Mouse (Mus musculus) lung, postnatal 0 days (tissue): Measurements from ENCODE around the gene Lrmda. TPM values are rescaled to one million over a fixed set of nuclear protein-coding genes. Genes with fewer than 3 reads are reported as not detected.

Experiments
- ATAC-seq: fragments of 200-750 bp; cut with Nextera tagmentation; 2 replicates; pipeline ENCODE4 v1.8.0; 2017; ENCODE audit warnings: moderate library complexity
- DNase-seq: peaks from one replicate; pipeline ENCODE4 v3.0.0-alpha.2; 2016; ENCODE audit warnings: low spot score
- H3K27ac ChIP-seq: fragments of 300-500 bp; sonication (generic); 2 replicates; pipeline ENCODE4 v1.5.1; 2014; ENCODE audit warnings: antibody characterized with exemption, mild to moderate bottlenecking, low read length, mixed read lengths
- H3K27me3 ChIP-seq: fragments of 300-500 bp; sonication (generic); replicated peaks from 2 replicates; pipeline ENCODE4 v1.6.1; 2014; ENCODE audit warnings: low read length, mixed read lengths; ENCODE audit not compliant: insufficient read depth
- H3K36me3 ChIP-seq: fragments of 300-500 bp; sonication (generic); 2 replicates; pipeline ENCODE4 v1.6.1; 2014; ENCODE audit warnings: low read length, mixed read lengths; ENCODE audit not compliant: insufficient read depth
- H3K4me1 ChIP-seq: fragments of 300-500 bp; sonication (generic); 2 replicates; pipeline ENCODE4 v1.6.1; 2014; ENCODE audit warnings: antibody characterized with exemption, low read depth, low read length, mixed read lengths; ENCODE audit not compliant: insufficient read depth
- H3K4me2 ChIP-seq: fragments of 300-500 bp; sonication (generic); replicated peaks from 2 replicates; pipeline ENCODE4 v1.6.1; 2014; ENCODE audit warnings: low read depth, mild to moderate bottlenecking, low read length, moderate library complexity, mixed read lengths
- H3K4me3 ChIP-seq: fragments of 300-500 bp; sonication (generic); 2 replicates; pipeline ENCODE4 v1.5.1; 2014; ENCODE audit warnings: low read depth, low read length
- H3K9ac ChIP-seq: fragments of 300-500 bp; sonication (generic); replicated peaks from 2 replicates; pipeline ENCODE4 v1.6.1; 2014; ENCODE audit warnings: low read depth, mild to moderate bottlenecking
- H3K9me3 ChIP-seq: fragments of 300-500 bp; sonication (generic); 2 replicates; pipeline ENCODE4 v1.6.1; 2016; ENCODE audit warnings: low read length, mixed read lengths
- CTCF ChIP-seq: IDR thresholded peaks from 2 replicates; pipeline ENCODE4 v1.5.1; 2016; ENCODE audit warnings: antibody characterized with exemption, mild to moderate bottlenecking
- EP300 ChIP-seq: IDR thresholded peaks from 2 replicates; pipeline ENCODE4 v1.6.1; 2016; ENCODE audit warnings: antibody characterized with exemption, mild to moderate bottlenecking, control low read depth
- WGBS: fragments of 180-500 bp; shearing (Covaris S2); extraction: QIAGEN DNeasy Blood & Tissue Kit; methylation state at CpG from one replicate; pipeline ENCODE4 v1.1.7; 2014; 5-methylcytosine and 5-hydroxymethylcytosine counted together
- polyA plus RNA-seq: library from polyadenylated mRNA; unstranded; fragments of >200 nt; fragmentation: Nextera tagmentation; extraction: Ambion mirVana; gene quantifications from 2 replicates; pipeline ENCODE4 v1.2.1, GENCODE M21; 2015

The Lrmda gene
- polyA plus RNA-seq, 1 experiment from 2014 or later, result 0.86 TPM

DNA sequence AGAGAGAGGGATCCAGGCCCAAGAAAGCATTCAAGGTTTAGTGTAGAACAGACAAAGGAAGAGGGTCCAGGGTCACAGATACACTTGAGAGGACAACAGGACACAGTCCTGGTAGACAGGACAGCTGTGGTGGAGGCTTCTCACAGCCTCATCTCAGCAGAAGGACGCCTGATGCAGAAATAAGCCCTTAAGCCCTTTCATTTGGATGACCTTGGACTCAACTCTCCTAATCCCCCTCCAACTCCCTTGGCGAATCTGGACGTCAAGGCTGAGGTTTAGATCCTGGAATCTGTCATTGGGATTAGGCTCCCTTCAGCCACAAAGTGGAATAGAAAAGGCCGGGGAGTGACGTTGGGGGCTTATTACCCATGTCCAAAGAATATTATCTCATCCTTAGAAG lies 589.1 kb downstream of the Lrmda start:
- ATAC-seq, result no peak
- H3K4me2 ChIP-seq, result no peak overlapping the region
- no peak overlapping the region for H3K27ac ChIP-seq
- no peaks in the 10 kb centered on the region for H3K9me3 ChIP-seq
- DNase-seq, result no peak
- TF ChIP-seq EP300 (no peak), CTCF (no peak)
- H3K36me3 ChIP-seq, result no peaks in the 10 kb centered on the region
- 79% methylated on average over 5 of the region's 5 CpGs for WGBS
- H3K27me3 ChIP-seq, result no peaks in the 10 kb centered on the region
- no peak overlapping the region for H3K4me3 ChIP-seq
- no peaks in the 10 kb centered on the region for H3K4me1 ChIP-seq
- H3K9ac ChIP-seq, result no peak overlapping the region

DNA sequence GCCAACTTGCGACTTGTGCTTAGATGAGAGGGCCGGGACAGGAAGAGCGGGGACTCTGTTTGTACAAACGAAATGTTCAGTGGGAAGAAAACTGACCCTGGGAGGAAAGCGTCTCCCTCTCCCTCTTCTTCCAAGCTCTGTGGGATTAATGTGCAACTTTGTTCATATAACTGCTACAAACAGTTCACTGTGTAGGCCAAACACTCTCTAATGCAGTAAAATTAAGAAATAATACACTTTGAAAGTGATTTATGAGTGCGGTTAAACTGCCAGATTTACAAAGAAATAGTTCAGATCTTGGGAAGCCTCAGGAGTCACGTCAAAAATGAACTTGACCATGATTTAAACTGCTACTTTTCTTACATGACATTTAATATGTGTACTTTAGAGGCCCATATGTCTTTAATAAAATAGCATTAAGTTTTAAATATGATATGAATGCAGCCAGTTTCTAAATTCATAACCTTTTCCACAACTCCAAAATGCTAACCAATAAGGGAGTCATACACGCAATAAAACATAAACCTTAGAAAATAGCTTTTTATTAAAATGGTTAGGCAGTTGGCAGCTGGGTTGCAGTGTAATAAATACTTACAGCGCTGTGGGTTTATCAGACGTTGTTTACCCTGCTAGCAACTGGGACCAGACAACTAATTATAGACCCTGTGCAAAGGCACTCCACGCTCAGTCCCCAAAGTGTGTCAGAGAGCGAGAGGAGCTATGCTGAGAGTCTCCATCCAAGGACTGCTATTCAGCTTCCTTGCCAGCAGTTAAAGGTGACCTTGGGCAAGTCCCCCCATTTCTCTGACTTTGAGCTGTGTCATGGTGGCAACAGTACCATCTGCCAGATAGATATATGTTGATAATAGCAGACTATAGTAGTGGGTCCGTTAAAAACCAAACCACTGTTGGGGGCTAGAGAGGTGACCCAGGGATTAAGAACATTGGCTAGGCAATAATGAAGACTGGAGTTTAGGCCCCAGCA lies 590.0 kb downstream of the Lrmda start:
- 54% methylated on average over 13 of the region's 13 CpGs for WGBS
- no peak for ATAC-seq

DNA sequence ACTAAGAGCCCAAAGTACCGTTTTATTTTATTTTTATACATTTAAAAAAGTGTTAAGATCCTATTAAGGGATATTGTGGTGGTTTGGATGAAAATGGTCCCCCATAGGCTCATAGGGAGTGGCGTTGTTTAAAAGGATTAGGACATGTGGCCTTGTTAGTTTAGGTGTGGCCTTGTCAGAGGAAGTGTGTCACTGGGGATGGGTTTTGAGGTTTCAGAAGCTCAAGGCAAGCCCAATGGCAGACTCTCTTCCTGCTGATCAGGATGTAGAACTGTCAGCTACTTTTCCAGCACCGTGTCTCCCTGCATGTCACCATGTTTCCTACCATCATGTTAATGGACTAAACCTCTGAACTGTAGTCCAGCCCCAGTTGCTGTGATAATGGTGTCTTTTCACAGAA lies 591.5 kb downstream of the Lrmda start:
- no peaks in the 10 kb centered on the region for H3K4me1 ChIP-seq
- H3K27me3 ChIP-seq, result no peaks in the 10 kb centered on the region
- H3K4me3 ChIP-seq, result no peak overlapping the region
- DNase-seq (no peak), ATAC-seq (no peak)
- H3K36me3 ChIP-seq, result no peaks in the 10 kb centered on the region
- H3K9me3 ChIP-seq, result no peaks in the 10 kb centered on the region
- H3K9ac ChIP-seq, result no peak overlapping the region
- TF ChIP-seq EP300, result no peak
- H3K27ac ChIP-seq, result no peak overlapping the region
- WGBS, result 66% methylated on average over 3 of the region's 3 CpGs
- H3K4me2 ChIP-seq, result no peak overlapping the region

More for the DNA sequence above, 590.0 kb downstream of the Lrmda start:
- TF ChIP-seq CTCF, result no peak
- no peak for TF ChIP-seq EP300
- no peak for DNase-seq
- no peak overlapping the region for H3K4me2 ChIP-seq
- no peak overlapping the region for H3K27ac ChIP-seq
- no peaks in the 10 kb centered on the region for H3K4me1 ChIP-seq
- no peak overlapping the region for H3K4me3 ChIP-seq
- no peaks in the 10 kb centered on the region for H3K27me3 ChIP-seq
- H3K9ac ChIP-seq, result no peak overlapping the region
- H3K36me3 ChIP-seq, result no peaks in the 10 kb centered on the region
- H3K9me3 ChIP-seq, result no peaks in the 10 kb centered on the region

DNA sequence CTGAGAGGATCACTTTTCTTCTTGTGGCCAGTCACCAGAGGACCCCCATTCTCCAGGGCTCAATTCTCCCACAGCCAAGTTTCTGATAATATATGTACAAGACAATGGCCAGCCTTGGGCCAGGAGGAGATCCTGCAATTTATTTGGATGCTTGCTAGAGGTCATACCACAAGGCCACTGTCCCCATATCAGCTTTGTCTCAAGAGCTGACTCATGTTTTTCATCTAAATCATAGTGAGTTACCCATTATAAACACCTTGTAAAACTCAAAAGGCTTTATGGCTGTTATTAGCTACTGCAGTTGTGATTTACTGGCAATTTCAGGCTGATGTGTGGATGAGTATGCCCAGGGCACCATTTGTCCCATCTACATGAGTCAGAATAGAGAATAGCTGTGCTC lies 600.7 kb downstream of the Lrmda start:
- H3K9ac ChIP-seq, result no peak overlapping the region
- ATAC-seq (no peak), DNase-seq (no peak)
- H3K36me3 ChIP-seq, result no peaks in the 10 kb centered on the region
- TF ChIP-seq EP300, result no peak
- no peak for TF ChIP-seq CTCF
- no peak overlapping the region for H3K4me2 ChIP-seq
- H3K9me3 ChIP-seq, result no peaks in the 10 kb centered on the region
- H3K4me3 ChIP-seq, result no peak overlapping the region
- H3K27ac ChIP-seq, result no peak overlapping the region
- no peaks in the 10 kb centered on the region for H3K27me3 ChIP-seq
- H3K4me1 ChIP-seq, result no peaks in the 10 kb centered on the region

DNA sequence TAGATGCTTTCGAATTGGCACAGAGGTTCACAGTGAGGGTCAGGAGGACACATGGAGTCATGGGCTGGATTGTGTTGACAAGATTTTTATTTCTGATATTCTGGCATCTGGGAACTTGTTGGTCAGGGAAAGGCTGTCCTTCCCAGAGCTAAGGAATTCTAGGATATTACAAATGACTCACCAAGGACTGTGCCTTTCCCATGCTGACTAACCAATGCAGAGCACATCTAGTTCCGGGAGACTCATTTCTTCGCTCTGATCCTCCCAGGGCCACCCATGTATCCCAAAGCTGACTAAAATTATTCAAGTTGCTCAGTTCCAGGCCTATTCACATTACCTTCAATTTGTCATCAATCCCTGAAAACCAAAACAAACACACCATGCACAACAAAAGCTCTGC lies 602.4 kb downstream of the Lrmda start:
- no peak for TF ChIP-seq EP300
- TF ChIP-seq CTCF, result no peak
- ATAC-seq, result no peak

DNA sequence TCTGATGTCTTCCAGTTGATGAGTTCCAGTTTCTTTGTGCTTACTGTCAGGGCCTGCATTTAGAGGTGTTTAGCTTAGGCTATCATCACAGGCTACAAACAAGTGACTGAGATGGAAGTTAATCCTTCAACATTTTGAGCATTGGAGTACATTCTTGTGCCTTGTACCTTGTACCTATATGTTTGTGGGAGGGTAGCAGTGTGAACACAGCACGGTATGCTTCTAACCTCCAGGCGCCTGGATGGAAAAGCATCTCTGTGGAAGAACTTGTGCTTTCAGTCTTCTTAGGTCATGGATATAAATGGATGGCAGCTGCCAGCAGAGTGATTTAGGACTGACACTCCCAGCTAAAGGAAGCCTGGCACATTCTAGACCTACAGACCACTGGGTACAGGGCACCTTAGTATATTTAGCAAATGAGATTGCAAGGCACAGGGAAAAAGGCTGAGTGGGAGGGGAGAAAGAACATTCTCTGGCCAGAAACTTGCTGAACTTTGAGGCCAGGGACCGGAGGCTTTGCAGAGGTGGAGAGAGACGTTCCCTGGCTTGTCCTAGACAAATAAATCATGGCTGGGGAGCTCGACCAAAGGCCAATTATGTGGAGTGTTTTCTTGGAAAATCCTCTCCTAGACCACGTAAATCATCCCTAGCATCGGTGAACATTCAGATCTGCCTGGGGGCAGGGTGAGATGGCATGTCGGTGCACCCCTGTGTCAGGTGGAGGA lies 607.8 kb downstream of the Lrmda start:
- Histone ChIP-seq H3K4me2 (no peak overlapping the region), H3K9me3 (no peaks in the 10 kb centered on the region), H3K9ac (no peak overlapping the region), H3K4me3 (no peak overlapping the region), H3K36me3 (no peaks in the 10 kb centered on the region), H3K4me1 (no peaks in the 10 kb centered on the region), H3K27ac (no peak overlapping the region), H3K27me3 (no peaks in the 10 kb centered on the region)
- TF ChIP-seq EP300, result no peak
- peak; percentile 13; the same call in 1 of the 2 replicates for TF ChIP-seq CTCF
- DNase-seq (no peak), ATAC-seq (no peak)
- WGBS, result 51% methylated on average over 8 of the region's 8 CpGs

More for the DNA sequence above, 602.4 kb downstream of the Lrmda start:
- Histone ChIP-seq H3K27ac (no peak overlapping the region), H3K9ac (no peak overlapping the region), H3K4me2 (no peak overlapping the region), H3K4me3 (no peak overlapping the region), H3K36me3 (no peaks in the 10 kb centered on the region), H3K4me1 (no peaks in the 10 kb centered on the region), H3K27me3 (no peaks in the 10 kb centered on the region), H3K9me3 (no peaks in the 10 kb centered on the region)
- no peak for DNase-seq
- WGBS, result 94% methylated on average over 3 of the region's 3 CpGs
